Mouse (Mus musculus) cerebral cortex, adult 2 months (tissue): ENCODE measurements around the gene Fpr2.

Experiments
- WGBS: fragments of 180-500 bp; shearing (Covaris S2); methylation state at CpG from one replicate; pipeline ENCODE4 v1.1.7; 2018; 5-methylcytosine and 5-hydroxymethylcytosine counted together

The Fpr2 gene

GRCm38 (mm10) chr17:17882672-17883071 lies 5.0 kb upstream of the Fpr2 start:
- 82% methylated on average over 3 of the region's 3 CpGs for WGBS

- WGBS = 58% methylated on average over 1 of the region's 1 CpGs
Observed at GRCm38 (mm10) chr17:17883840-17884239, 3.8 kb upstream of the Fpr2 start, which contains the start of gene Fpr1. Fpr1 (minus strand) TSS chr17:17883940.

- WGBS = 88% methylated on average over 2 of the region's 2 CpGs
Observed at GRCm38 (mm10) chr17:17889732-17890425, 2.3 kb downstream of the Fpr2 start.

- WGBS = 3% methylated on average over 4 of the region's 4 CpGs
Observed at GRCm38 (mm10) chr17:17896039-17896438, 8.4 kb downstream of the Fpr2 start.

- WGBS = 78% methylated on average over 2 of the region's 2 CpGs
Observed at GRCm38 (mm10) chr17:17899268-17899667, 11.6 kb downstream of the Fpr2 start.

- 93% methylated on average over 1 of the region's 1 CpGs for WGBS
Observed at GRCm38 (mm10) chr17:17900768-17901167, 13.1 kb downstream of the Fpr2 start.

GRCm38 (mm10) chr17:17909636-17910421 lies 22.2 kb downstream of the Fpr2 start:
- 20% methylated on average over 51 of the region's 51 CpGs for WGBS

- 85% methylated on average over 8 of the region's 8 CpGs for WGBS
Observed at GRCm38 (mm10) chr17:17912618-17913017, 25.0 kb downstream of the Fpr2 start.

GRCm38 (mm10) chr17:17917376-17917775 lies 29.8 kb downstream of the Fpr2 start:
- 95% methylated on average over 1 of the region's 1 CpGs for WGBS
